Mouse (Mus musculus) left cerebral cortex, adult 2 months (tissue): ENCODE measurements at regions not wholly inside any gene's neighbourhood (a gene's known extent, or its start where the extent isn't known, plus 50 kb on each side); places are given as distances from the start of the nearest gene placed in this dataset.

Experiments
- DNase-seq, 2 experiments: peaks; one replicate each; pipeline ENCODE4 v3.0.0; 2021 to 2022; ENCODE audit warnings: low spot score in 2 of 2, mixed read lengths in 1 of 2; ENCODE audit errors: extremely low spot score in 1 of 2
- H3K27ac ChIP-seq: fragments of 200-600 bp; 2 replicates; pipeline ENCODE4 v1.8.1; 2022
- H3K4me3 ChIP-seq: fragments of 200-600 bp; 2 replicates; pipeline ENCODE4 v1.8.1; 2022
- CTCF ChIP-seq: fragments of 200-600 bp; IDR thresholded peaks from 2 replicates; pipeline ENCODE4 v1.8.1; 2022; ENCODE audit warnings: antibody characterized with exemption, mild to moderate bottlenecking, moderate library complexity
- intact Hi-C: fragments of 180-260 bp; cut with DNase I; formaldehyde crosslinking; loops from one replicate; pipeline ENCODE4 v1.15.1; 2025
- microRNA-seq, 2 experiments: library from miRNA; unstranded; fragments of <30 nt; microRNA quantifications; one replicate each; pipeline ENCODE4 v1.2.0; 2021

DNA sequence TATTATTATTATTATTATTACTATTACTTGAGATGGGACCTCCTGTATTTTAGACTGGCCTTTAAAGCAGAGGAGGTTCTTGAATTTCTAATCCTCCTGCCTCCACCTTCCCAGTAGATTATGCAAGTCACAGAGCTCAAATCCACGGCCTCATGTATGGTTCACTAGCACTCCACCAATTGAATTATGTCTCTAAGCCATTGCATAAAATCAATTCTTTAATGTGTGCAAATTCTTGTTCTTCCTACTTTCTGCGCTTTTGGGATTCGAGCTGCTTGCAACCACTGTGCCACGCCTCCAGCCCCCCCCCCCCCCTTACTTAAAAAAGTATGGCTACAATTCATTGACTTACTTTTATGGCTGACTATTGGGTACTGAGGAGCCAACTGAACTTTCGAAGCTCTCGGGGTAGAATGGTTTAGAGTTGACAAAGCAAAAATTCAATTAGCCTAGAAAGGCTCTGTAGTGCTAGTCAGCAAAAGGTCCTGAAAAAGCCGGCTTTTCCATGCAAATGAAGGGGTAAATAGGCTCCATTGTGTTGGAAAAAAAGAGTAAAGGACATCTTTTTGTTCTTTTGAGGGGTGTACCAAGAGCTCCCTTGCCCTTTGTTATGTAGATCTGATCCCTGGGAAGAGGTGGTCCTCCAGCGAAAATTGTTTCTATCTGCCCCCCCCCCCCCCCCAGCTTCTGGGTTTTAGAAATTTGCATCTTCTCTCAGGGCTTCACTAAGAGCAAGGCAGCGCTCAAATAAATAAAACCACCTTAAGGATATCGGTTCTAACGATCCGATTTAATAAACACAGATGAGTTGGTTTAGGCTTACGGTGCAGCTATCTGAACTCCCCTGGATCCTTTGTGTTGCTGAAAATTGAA lies 50.5 kb upstream of the Lrig1 start:
- DNase-seq: no peak
- intact Hi-C loops: no loop called here
- no peak overlapping the region for H3K27ac ChIP-seq
- H3K4me3 ChIP-seq: no peak overlapping the region
- TF ChIP-seq CTCF: no peak

Small RNA genes in the stretch of these regions (microRNA-seq; reads per million reads assigned to microRNA genes)
- 0 reads per million in 2 experiments for gene Gm23364
